ENCODE assay signal across 1 mouse cellular context in the genomic region with DNA sequence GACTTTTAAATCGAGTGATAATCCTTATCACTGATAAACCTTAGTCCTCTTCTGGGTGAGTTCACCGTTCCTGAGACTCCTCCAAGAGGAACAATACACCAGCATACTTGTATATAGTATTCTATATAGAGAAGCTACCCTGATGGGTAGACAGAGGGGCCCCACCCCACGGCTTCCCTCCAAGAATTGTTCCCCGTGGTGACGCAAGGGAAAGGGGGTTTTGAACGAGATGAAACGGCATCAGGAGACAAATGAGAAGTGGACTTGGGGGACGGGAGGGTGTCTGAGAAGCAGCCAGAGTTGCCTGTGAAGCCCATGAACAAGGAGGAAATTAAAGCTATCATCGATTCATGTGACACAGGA.
TF ChIP-seq lines count a peak whose summit lies in the region.

No protein-coding gene starts in this region.

TF ChIP-seq in CH12.LX, 34 proteins besides CTCF, POLR2A, EP300 and RAD21:
- TF ChIP-seq SIN3A (IDR thresholded peaks at IDR 0.05; ENCODE audit: low read length) (0 out of 2 replicates have a peak, but pooled peaks have one; percentile 23), USF1 (IDR thresholded peaks at IDR 0.05; ENCODE audit: low read depth, low read length) (no peak), KAT2A (IDR thresholded peaks at IDR 0.05; ENCODE audit: insufficient replicate concordance, low read length) (no peak), GABPA (IDR thresholded peaks at IDR 0.05; ENCODE audit: insufficient replicate concordance, low read depth, low read length) (no peak), HCFC1 (IDR thresholded peaks at IDR 0.05; ENCODE audit: low read depth, low read length) (no peak), JUN (IDR thresholded peaks at IDR 0.05; ENCODE audit: insufficient read depth, low read depth, low read length) (no peak)
